Mouse (Mus musculus) G1E (cell line): ENCODE measurements around the gene Tnnc2. TPM values are rescaled to one million over a fixed set of nuclear protein-coding genes. Genes with fewer than 3 reads are reported as not detected.

Experiments
- ATAC-seq: 2 replicates; pipeline ENCODE4 v1.8.0; 2016; ENCODE audit warnings: mild to moderate bottlenecking; ENCODE audit not compliant: insufficient number of reproducible peaks, poor library complexity, low FRiP score, severe bottlenecking; ENCODE audit errors: extremely low read depth
- DNase-seq: peaks from one replicate; pipeline ENCODE4 v3.0.0; 2012; ENCODE audit warnings: low spot score
- H3K27me3 ChIP-seq: 2 replicates; pipeline ENCODE4 v1.6.1; 2012; ENCODE audit warnings: mild to moderate bottlenecking, low read length, inconsistent platforms; ENCODE audit not compliant: insufficient read depth
- H3K36me3 ChIP-seq: replicated peaks from 2 replicates; pipeline ENCODE3; 2012; ENCODE audit warnings: mild to moderate bottlenecking, inconsistent platforms
- H3K4me1 ChIP-seq: 2 replicates; pipeline ENCODE4 v1.6.1; 2012; ENCODE audit warnings: low read depth, low read length, inconsistent platforms, mixed read lengths; ENCODE audit not compliant: insufficient read depth
- H3K4me3 ChIP-seq: 2 replicates; pipeline ENCODE4 v1.5.1; 2012; ENCODE audit warnings: low read depth, mild to moderate bottlenecking, inconsistent platforms, low read length, moderate library complexity, mixed read lengths
- H3K9me3 ChIP-seq: replicated peaks from 2 replicates; pipeline ENCODE4 v1.6.1; 2012; ENCODE audit warnings: inconsistent platforms
- CTCF ChIP-seq: IDR thresholded peaks from 2 replicates; pipeline ENCODE4 v1.5.1; 2012; ENCODE audit warnings: low read depth, low read length, inconsistent platforms, mixed read lengths
- GATA1 ChIP-seq: IDR thresholded peaks from 2 replicates; pipeline ENCODE4 v1.6.1; 2012; ENCODE audit warnings: borderline replicate concordance, low read length, inconsistent platforms, mixed read lengths
- GATA2 ChIP-seq: IDR thresholded peaks from 2 replicates; pipeline ENCODE4 v1.6.1; 2012; ENCODE audit warnings: low read depth, low read length, inconsistent platforms, borderline replicate concordance
- POLR2AphosphoS5 ChIP-seq: IDR thresholded peaks from 2 replicates; pipeline ENCODE4 v1.6.1; 2012; ENCODE audit warnings: low read depth, low read length, inconsistent platforms; ENCODE audit not compliant: insufficient replicate concordance
- TAL1 ChIP-seq: conservative IDR thresholded peaks from 2 replicates; pipeline ENCODE4 v1.6.1; 2012; ENCODE audit warnings: low read depth, low read length, inconsistent platforms, mixed read lengths
- polyA plus RNA-seq: library from polyadenylated mRNA; stranded (reverse); fragments of >175 nt; gene quantifications from 2 replicates; pipeline ENCODE4 v1.2.3, GENCODE M21; 2012
- total RNA-seq, 2 experiments: library from RNA; stranded (forward) in 1 of 2; stranded (reverse) in 1 of 2; fragments of 200-1000 nt in 1 of 2; fragments of >200 nt in 1 of 2; fragmentation: Nextera tagmentation in 1 of 2; gene quantifications; 2 replicates each; pipeline ENCODE4 v1.2.3; 2014 to 2017

Gene Tnnc2
- total and polyA plus RNA-seq, 3 experiments = not detected

- H3K4me3 ChIP-seq = no peak overlapping the region
- no peaks in the 10 kb centered on the region for H3K9me3 ChIP-seq
- H3K4me1 ChIP-seq = peaks cover 6% of the 10 kb centered on the region; the same call in 1 of the 2 replicates
- ATAC-seq (no peak), DNase-seq (no peak)
- no peak for TF ChIP-seq GATA2
- TF ChIP-seq GATA1 = no peak
- no peak for TF ChIP-seq CTCF
- H3K36me3 ChIP-seq = peaks cover 73% of the 10 kb centered on the region
- no peaks in the 10 kb centered on the region for H3K27me3 ChIP-seq
Observed at GRCm38 (mm10) chr2:164813557-164813956, 33.8 kb upstream of the Tnnc2 start.

DNA sequence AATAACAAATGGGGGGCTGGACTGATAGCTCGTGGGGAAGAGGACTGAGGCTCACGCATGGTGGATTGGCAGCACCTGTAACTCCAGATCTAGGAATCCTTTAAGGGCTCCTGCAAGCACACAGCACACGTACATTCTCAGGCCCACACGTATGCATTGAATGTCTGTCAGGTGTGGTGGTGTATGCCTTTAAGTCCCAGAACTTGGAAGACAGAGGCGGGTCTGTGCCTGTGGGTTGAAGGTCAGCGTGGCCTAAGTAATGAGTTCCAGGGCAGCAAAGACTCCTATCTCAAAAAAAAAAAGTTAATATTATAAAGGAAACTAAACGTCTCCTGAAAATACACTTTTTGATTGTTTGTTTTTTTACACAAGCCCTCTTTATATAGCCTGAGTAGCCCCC lies 26.8 kb upstream of the Tnnc2 start:
- ATAC-seq = no peak
- no peak overlapping the region for H3K4me3 ChIP-seq
- no peaks in the 10 kb centered on the region for H3K9me3 ChIP-seq

DNA sequence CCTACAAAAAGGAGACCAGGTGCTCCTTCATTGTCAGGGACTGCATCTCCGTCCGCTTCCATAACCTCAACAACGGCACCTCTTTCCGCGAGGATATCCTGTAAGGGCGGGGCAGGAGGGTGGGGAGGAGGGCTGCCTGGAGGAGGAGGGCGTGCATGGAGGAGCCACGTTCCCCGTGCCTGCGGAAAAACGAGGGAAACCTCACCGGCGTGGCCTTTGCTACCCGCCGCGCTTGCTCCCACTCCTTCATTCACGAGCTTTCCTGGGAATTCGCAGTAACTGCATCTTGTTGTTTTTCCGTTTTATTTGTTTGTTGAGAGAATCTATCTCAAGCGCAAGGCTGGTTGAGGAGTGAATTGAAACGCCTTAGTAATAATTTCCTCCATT lies 25.6 kb upstream of the Tnnc2 start:
- peak; percentile 32 for ATAC-seq
- peak; percentile 39 for DNase-seq
- H3K36me3 ChIP-seq = peaks cover 64% of the 10 kb centered on the region

More for the DNA sequence above, 26.8 kb upstream of the Tnnc2 start:
- TF ChIP-seq POLR2AphosphoS5 (no peak), GATA1 (no peak), GATA2 (no peak), CTCF (no peak), TAL1 (no peak)
- DNase-seq = no peak
- peaks cover 34% of the 10 kb centered on the region for H3K4me1 ChIP-seq
- peaks cover 60% of the 10 kb centered on the region for H3K36me3 ChIP-seq
- no peaks in the 10 kb centered on the region for H3K27me3 ChIP-seq

GRCm38 (mm10) chr2:164804533-164805331 lies 25.0 kb upstream of the Tnnc2 start, which contains the start of the genes Acot8 and Zswim3:
Acot8 (minus strand) TSS chr2:164804882.
Zswim3 (plus strand) TSS chr2:164805098.
- Histone ChIP-seq H3K36me3 (peaks cover 64% of the 10 kb centered on the region), H3K27me3 (no peaks in the 10 kb centered on the region), H3K4me3 (peak within 1 kb of the TSS; percentile 81), H3K9me3 (no peaks in the 10 kb centered on the region), H3K4me1 (peaks cover 34% of the 10 kb centered on the region)
- no peak for TF ChIP-seq GATA2
- peak; percentile 74; the same call in 1 of the 2 replicates for TF ChIP-seq POLR2AphosphoS5
- DNase-seq (peak; percentile 94), ATAC-seq (peak; percentile 95)

More for the DNA sequence above, 25.6 kb upstream of the Tnnc2 start:
- TF ChIP-seq GATA2 (no peak), POLR2AphosphoS5 (0 out of 2 replicates have a peak, but pooled peaks have one; percentile 22)
- no peaks in the 10 kb centered on the region for H3K27me3 ChIP-seq
- H3K4me3 ChIP-seq = peak overlapping the region; percentile 81
- peaks cover 34% of the 10 kb centered on the region for H3K4me1 ChIP-seq
- H3K9me3 ChIP-seq = no peaks in the 10 kb centered on the region

- TF ChIP-seq POLR2AphosphoS5 (no peak), GATA2 (no peak), GATA1 (no peak), TAL1 (no peak), CTCF (no peak)
- Histone ChIP-seq H3K27me3 (no peaks in the 10 kb centered on the region), H3K4me1 (peaks cover 34% of the 10 kb centered on the region), H3K36me3 (peaks cover 64% of the 10 kb centered on the region), H3K4me3 (peak overlapping the region; percentile 81), H3K9me3 (no peaks in the 10 kb centered on the region)
- ATAC-seq (no peak), DNase-seq (no peak)
Observed at GRCm38 (mm10) chr2:164803921-164804313, 24.1 kb upstream of the Tnnc2 start.

- TF ChIP-seq GATA2 (no peak), CTCF (no peak), TAL1 (no peak), POLR2AphosphoS5 (no peak), GATA1 (no peak)
- peak overlapping the region; percentile 81 for H3K4me3 ChIP-seq
- ATAC-seq (no peak), DNase-seq (no peak)
- peaks cover 60% of the 10 kb centered on the region for H3K36me3 ChIP-seq
- H3K27me3 ChIP-seq = no peaks in the 10 kb centered on the region
- H3K9me3 ChIP-seq = no peaks in the 10 kb centered on the region
- peaks cover 34% of the 10 kb centered on the region for H3K4me1 ChIP-seq
Observed at GRCm38 (mm10) chr2:164803201-164803920, 23.6 kb upstream of the Tnnc2 start.
